Mouse (Mus musculus) liver, adult 2 months (tissue): Measurements from ENCODE around the gene Sirpa.

ENCODE experiments used
- CTCF ChIP-seq: fragments of 200-500 bp; IDR thresholded peaks from 2 replicates; pipeline ENCODE4 v1.5.1; 2011; ENCODE audit warnings: low read depth, low read length, control low read depth
- POLR2A ChIP-seq: fragments of 200-500 bp; IDR thresholded peaks from 2 replicates; pipeline ENCODE4 v1.6.1; 2011; ENCODE audit warnings: low read length, control low read depth; ENCODE audit not compliant: insufficient read depth; ENCODE audit errors: extremely low read depth

DNA sequence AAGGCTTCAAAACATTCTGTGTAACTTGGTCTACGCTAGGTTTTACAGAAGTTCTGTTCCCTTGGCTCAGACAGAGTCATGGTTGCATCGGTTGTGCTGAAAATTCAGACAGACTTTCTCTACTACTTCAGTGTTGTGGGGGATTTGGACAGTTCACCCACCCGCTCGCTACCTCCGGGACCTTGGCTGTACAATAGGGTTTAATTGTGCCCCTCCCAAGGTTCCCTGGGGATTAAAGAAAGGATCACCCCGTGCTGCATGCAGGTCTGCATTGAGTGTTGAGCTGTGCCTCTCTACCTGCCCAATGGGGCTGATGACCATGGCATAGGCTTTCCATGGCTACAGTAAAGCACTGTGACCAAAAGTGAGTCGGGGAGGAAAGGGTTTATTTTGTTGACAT lies 39.7 kb downstream of the Sirpa start:
- no peak for TF ChIP-seq POLR2A
- no peak for TF ChIP-seq CTCF
